Mouse (Mus musculus) urinary bladder, postnatal 25 days (tissue): ENCODE results near the gene Baz1a.

Experiments used
- DNase-seq: peaks from one replicate; pipeline ENCODE4 v3.0.0; 2022; ENCODE audit warnings: low spot score

Gene Baz1a

GRCm38 (mm10) chr12:54850551-54850950 is 163.6 kb downstream of the Baz1a start:
- no peak for DNase-seq

GRCm38 (mm10) chr12:54844415-54844814 is 169.7 kb downstream of the Baz1a start:
- no peak for DNase-seq
